Mouse (Mus musculus) kidney, embryonic 14.5 days (tissue): ENCODE results near the gene Susd1. TPM values are rescaled to one million over a fixed set of nuclear protein-coding genes. Genes with fewer than 3 reads are reported as not detected.
A peak's percentile ranks its signal among the peaks of the same experiment; 100 is the strongest.

Experiments used
- ATAC-seq: fragments of 200-750 bp; cut with Nextera tagmentation; 2 replicates; pipeline ENCODE4 v1.8.0; 2017; ENCODE audit warnings: moderate number of reproducible peaks, mild to moderate bottlenecking, moderate TSS enrichment, moderate library complexity; ENCODE audit not compliant: low FRiP score, low TSS enrichment
- H3K27ac ChIP-seq: fragments of 300-500 bp; sonication (generic); 2 replicates; pipeline ENCODE4 v1.5.1; 2014; ENCODE audit warnings: low read depth, mild to moderate bottlenecking, low read length, moderate library complexity, mixed read lengths
- H3K27me3 ChIP-seq: fragments of 300-500 bp; sonication (generic); 2 replicates; pipeline ENCODE4 v1.6.1; 2014; ENCODE audit warnings: mild to moderate bottlenecking, low read length; ENCODE audit not compliant: control insufficient read depth, insufficient read depth
- H3K36me3 ChIP-seq: fragments of 300-500 bp; sonication (generic); 2 replicates; pipeline ENCODE4 v1.6.1; 2014; ENCODE audit warnings: low read length, mixed read lengths; ENCODE audit not compliant: control insufficient read depth, insufficient read depth
- H3K4me1 ChIP-seq: fragments of 300-500 bp; sonication (generic); 2 replicates; pipeline ENCODE4 v1.6.1; 2014; ENCODE audit warnings: low read length, mixed read lengths; ENCODE audit not compliant: control insufficient read depth, insufficient read depth
- H3K4me2 ChIP-seq: fragments of 300-500 bp; sonication (generic); replicated peaks from 2 replicates; pipeline ENCODE4 v1.6.1; 2014; ENCODE audit warnings: low read depth, mild to moderate bottlenecking, low read length
- H3K4me3 ChIP-seq: fragments of 300-500 bp; sonication (generic); 2 replicates; pipeline ENCODE4 v1.5.1; 2014; ENCODE audit warnings: mild to moderate bottlenecking, low read length
- H3K9ac ChIP-seq: fragments of 300-500 bp; sonication (generic); 2 replicates; pipeline ENCODE4 v1.6.1; 2014; ENCODE audit warnings: low read depth, mild to moderate bottlenecking, low read length, moderate library complexity
- H3K9me3 ChIP-seq: fragments of 300-500 bp; sonication (generic); 2 replicates; pipeline ENCODE4 v1.6.1; 2016; ENCODE audit warnings: low read length; ENCODE audit not compliant: control insufficient read depth
- WGBS: fragments of 180-500 bp; shearing (Covaris S2); extraction: QIAGEN DNeasy Blood & Tissue Kit; methylation state at CpG from one replicate; pipeline ENCODE4 v1.1.7; 2014; 5-methylcytosine and 5-hydroxymethylcytosine counted together
- polyA plus RNA-seq: library from polyadenylated mRNA; unstranded; fragments of >200 nt; fragmentation: Nextera tagmentation; extraction: Ambion mirVana; gene quantifications from 2 replicates; pipeline ENCODE4 v1.2.1, GENCODE M21; 2014

The Susd1 gene
- polyA plus RNA-seq, 1 experiment from 2014 or later, result 8.3 TPM

DNA sequence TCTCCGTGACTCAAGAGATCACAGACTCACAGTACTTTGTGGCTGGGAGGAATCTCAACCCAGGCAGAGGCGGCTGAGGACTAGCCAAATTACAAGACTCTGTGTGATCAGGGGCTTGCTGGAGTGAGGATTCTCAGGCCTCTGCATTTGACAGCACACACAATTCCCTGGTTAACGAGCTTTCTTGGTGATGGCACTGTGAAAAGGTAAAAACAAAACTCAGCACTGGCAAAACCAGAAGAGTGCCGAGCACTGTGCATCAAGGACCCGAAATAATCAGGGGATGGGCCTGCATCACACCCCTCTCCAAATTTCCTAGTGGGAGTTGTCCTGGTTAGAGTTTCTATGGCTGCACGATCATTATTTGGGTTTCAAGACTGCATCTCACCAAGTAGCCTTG, 116.4 kb downstream of the Susd1 start:
- H3K27ac ChIP-seq, result no peak overlapping the region
- no peaks in the 10 kb centered on the region for H3K27me3 ChIP-seq
- H3K36me3 ChIP-seq, result no peaks in the 10 kb centered on the region
- peaks cover 8% of the 10 kb centered on the region; the same call in 1 of the 2 replicates for H3K4me1 ChIP-seq
- 86% methylated on average over 6 of the region's 6 CpGs for WGBS
- H3K4me2 ChIP-seq, result no peak overlapping the region
- H3K9me3 ChIP-seq, result no peaks in the 10 kb centered on the region
- H3K4me3 ChIP-seq, result no peak overlapping the region
- no peak for ATAC-seq
- H3K9ac ChIP-seq, result no peak overlapping the region

DNA sequence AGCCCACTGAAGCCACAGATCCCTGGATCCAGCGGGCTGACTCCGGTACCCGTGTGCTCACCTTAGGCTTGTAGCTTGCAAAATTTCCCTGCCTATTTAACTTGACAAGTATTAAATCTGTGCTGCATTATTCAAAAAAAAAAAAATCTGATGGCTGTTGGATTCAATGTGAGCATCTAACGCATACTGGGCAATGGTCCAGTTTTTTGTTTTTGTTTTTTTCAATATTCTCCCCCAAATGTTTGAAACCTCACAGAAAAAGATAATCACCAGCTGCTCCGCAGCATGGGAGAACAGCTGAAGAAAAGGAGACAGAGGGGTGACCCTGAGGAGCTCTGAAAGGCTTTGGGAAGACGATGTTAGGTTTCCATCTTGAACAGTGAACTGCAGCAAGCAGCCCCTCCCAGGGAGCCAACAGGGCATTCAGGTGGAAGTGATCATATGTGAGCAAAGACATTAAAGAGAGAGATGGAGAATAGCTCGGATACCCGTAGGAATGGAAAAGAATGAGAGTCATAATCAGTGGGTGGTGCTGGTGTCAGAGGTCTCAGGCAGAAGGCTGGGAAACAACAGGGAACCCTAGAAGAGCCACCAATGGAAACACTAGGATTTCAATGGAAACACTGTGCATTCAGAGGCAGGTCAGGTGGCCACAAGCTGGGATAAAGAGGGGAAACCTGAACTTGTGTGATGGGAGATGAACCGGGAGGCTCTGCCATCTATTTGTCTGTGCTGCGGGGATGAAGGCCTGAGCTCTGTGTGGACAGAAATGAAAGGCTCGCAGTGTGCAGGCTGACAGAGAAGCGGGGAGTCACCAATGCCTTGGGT, 117.0 kb downstream of the Susd1 start:
- Histone ChIP-seq H3K27me3 (no peaks in the 10 kb centered on the region), H3K9me3 (no peaks in the 10 kb centered on the region), H3K4me2 (no peak overlapping the region), H3K4me3 (no peak overlapping the region), H3K27ac (no peak overlapping the region), H3K4me1 (peaks cover 8% of the 10 kb centered on the region; the same call in 1 of the 2 replicates), H3K9ac (no peak overlapping the region), H3K36me3 (no peaks in the 10 kb centered on the region)
- ATAC-seq, result no peak
- 79% methylated on average over 12 of the region's 12 CpGs for WGBS

DNA sequence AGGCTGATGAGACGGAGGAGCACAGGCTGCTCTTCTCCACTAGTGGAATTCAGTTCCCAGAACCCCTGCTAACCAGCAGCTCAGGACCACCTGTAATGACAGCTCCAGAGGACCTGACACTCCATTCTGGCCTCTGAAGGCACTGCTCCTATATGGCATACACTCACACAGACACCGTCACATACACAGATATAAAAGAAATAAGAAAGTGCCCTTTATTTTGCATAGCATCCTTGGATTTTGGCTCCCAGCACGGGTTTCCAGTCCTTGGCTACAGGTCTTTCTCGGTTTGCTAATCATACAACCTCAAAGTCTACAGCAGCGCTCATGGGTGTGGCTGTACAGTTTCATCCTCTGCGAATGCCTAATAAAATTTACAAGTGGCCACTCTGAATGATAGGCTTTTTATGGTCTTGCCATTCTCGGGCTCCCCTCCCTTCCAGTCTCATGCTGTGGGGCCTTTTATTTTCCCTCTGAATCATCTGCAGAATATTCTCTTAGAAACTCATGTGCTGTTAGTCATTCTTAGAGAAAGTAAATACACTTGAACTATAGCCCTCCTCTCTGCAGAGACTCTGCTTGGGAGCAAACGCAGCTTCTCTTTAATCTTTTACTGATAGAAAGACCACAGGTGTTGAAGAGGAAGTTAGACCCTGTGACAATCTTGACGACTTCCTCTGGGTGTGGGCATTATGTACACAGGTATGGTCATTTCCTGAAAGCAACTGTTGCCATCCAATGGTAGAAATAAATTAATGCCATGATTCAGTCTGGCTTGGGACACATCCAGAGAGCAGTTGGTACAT, 119.1 kb downstream of the Susd1 start:
- 67% methylated on average over 9 of the region's 9 CpGs for WGBS
- no peak overlapping the region for H3K4me3 ChIP-seq
- ATAC-seq, result no peak
- H3K36me3 ChIP-seq, result no peaks in the 10 kb centered on the region
- H3K4me2 ChIP-seq, result no peak overlapping the region
- H3K9me3 ChIP-seq, result no peaks in the 10 kb centered on the region
- no peak overlapping the region for H3K9ac ChIP-seq
- H3K27me3 ChIP-seq, result no peaks in the 10 kb centered on the region
- H3K4me1 ChIP-seq, result peaks cover 8% of the 10 kb centered on the region; the same call in 1 of the 2 replicates
- no peak overlapping the region for H3K27ac ChIP-seq

DNA sequence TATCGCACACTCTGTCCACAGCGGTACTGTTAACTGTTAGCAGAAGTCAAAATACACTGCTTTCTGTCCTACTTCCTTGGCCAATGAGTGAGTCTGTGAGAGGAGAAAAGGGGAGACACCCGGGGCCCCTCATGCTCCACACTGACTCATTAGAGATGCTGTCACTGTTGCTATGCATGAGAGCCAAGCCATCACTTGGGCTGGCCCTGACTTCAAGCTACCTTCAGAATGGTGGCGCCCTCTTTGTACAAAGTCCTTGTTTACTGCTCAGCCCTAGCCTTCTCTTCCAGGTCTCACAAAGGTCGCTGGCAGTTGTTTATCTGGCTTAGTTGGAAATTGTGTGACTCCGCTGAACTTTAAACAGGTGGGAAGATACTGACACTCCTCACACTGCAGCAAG, 119.8 kb downstream of the Susd1 start:
- Histone ChIP-seq H3K4me3 (no peak overlapping the region), H3K27ac (no peak overlapping the region), H3K36me3 (no peaks in the 10 kb centered on the region), H3K27me3 (no peaks in the 10 kb centered on the region), H3K4me2 (no peak overlapping the region), H3K4me1 (peaks cover 8% of the 10 kb centered on the region; the same call in 1 of the 2 replicates), H3K9me3 (no peaks in the 10 kb centered on the region), H3K9ac (no peak overlapping the region)
- 87% methylated on average over 6 of the region's 6 CpGs for WGBS
- ATAC-seq, result no peak

DNA sequence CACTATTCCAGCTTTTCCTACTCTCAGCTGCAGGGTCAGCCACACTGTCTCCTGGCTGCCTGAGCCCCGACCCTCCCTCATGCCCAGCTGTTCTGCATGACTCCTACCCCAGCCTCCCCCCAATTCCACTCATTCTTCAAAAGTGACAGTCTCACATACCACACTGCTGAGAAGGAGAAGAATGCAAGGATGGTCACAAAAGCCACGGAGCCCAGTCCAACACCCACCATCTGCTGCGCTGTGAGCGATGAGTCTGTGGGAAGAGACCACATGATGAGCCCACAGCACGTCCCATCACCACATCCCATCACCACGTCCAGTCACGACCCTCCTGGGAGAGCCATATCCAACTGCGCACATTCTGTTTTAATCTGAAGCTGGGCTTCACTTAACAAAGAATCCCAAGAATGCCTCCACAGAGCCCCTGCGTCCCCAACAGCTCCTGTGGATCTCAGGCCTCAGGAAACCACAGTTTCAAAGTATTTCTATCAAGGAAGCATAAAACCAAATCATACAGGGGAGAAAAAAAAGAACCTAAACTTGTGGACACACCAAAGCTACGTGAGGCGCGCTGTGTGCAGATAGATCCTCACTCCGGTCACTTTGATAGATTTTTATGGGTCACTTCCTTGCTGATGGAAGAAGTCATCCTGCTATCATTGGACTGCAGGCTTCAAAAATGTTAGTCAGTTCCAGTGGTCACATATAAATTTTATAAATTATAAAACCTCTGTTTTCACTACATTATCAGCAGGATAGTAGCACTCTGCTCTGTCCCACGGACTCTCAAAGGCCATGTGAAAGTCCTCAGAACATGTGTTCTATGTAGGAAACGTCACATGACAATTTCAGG, 122.7 kb downstream of the Susd1 start:
- 73% methylated on average over 15 of the region's 15 CpGs for WGBS
- H3K36me3 ChIP-seq, result no peaks in the 10 kb centered on the region
- H3K4me1 ChIP-seq, result no peaks in the 10 kb centered on the region
- no peak overlapping the region for H3K4me3 ChIP-seq
- no peak overlapping the region for H3K9ac ChIP-seq
- ATAC-seq, result peak; percentile 81
- H3K9me3 ChIP-seq, result no peaks in the 10 kb centered on the region
- H3K27me3 ChIP-seq, result no peaks in the 10 kb centered on the region
- 0 out of 2 replicates have a peak overlapping the region, but pooled peaks have one; percentile 37 for H3K27ac ChIP-seq
- H3K4me2 ChIP-seq, result no peak overlapping the region

DNA sequence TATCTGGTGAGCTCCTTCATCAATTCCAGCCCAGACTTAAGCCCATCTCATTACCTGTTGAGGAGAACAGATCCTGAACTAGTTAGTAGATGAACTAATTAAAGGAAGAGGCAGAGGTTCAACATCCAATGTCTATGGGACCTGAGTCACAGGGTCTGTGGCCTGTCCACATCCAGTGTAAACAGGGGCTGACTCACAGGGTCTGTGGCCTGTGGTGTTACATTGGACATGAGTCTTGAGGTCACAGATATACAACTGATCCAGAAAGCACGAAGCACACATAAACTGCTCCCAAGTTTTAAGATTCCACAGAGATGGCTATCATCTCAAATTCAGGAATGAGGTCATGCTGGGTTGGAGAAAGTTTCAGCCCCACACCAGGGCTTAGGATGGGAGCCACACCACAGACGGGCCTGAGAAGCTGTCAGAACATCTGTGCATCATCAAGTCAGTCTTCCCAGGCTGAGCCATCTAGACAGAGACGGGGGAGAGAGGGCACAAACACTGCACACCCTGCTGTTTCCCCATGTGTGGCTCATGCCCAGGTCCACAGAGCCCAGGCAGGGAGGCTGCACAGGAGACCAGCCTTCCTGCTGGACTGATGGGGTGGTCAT, 123.4 kb downstream of the Susd1 start:
- Histone ChIP-seq H3K27ac (no peak overlapping the region), H3K4me1 (no peaks in the 10 kb centered on the region), H3K27me3 (no peaks in the 10 kb centered on the region), H3K4me2 (no peak overlapping the region), H3K9me3 (no peaks in the 10 kb centered on the region), H3K9ac (no peak overlapping the region), H3K36me3 (no peaks in the 10 kb centered on the region), H3K4me3 (no peak overlapping the region)
- 0 out of 2 replicates have a peak, but pooled peaks have one; percentile 49 for ATAC-seq
- 52% methylated on average over 3 of the region's 3 CpGs for WGBS

DNA sequence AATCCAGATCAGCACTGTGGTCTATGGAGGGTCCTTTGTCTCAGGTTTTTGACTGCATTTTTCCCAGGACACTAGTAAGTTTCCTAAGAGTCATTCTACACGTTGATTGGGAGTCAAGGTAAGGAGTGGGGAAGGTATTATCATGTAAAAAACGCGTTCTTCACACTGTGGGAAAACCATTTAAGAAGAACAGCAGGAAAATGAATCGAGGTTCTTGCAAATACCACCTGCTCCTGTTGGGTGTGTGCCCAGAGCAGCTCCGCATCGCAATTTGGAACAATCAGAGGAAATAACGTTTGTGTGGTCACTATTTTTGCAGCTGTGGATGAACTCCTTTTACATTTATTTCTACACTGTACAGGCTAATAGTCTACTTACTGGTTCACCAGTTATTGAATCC, 125.5 kb downstream of the Susd1 start:
- no peak for ATAC-seq
- no peaks in the 10 kb centered on the region for H3K27me3 ChIP-seq
- no peak overlapping the region for H3K9ac ChIP-seq
- no peak overlapping the region for H3K27ac ChIP-seq
- H3K9me3 ChIP-seq, result no peaks in the 10 kb centered on the region
- H3K4me3 ChIP-seq, result no peak overlapping the region
- no peaks in the 10 kb centered on the region for H3K36me3 ChIP-seq
- H3K4me2 ChIP-seq, result no peak overlapping the region
- no peaks in the 10 kb centered on the region for H3K4me1 ChIP-seq
- WGBS, result 76% methylated on average over 7 of the region's 7 CpGs

DNA sequence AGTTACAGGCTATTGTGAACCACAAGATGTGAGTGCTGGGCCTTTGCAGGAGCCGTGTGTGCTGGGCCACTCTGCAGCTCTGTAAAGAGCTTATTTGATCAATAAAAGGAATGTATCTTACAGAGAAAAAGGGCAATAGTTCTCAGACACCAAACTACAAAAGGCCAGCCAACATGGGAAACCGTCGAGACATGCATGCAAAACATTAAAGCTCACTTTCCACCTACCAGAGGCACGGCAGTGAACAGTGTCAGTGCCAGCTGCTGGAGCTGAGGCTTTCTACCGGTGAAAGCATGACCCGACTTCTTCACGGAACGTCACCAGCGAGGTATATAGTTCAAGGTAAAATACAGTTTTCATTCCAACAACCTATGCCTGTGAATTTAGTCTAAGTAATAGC, 127.8 kb downstream of the Susd1 start:
- 84% methylated on average over 9 of the region's 9 CpGs for WGBS
- Histone ChIP-seq H3K9ac (no peak overlapping the region), H3K4me3 (no peak overlapping the region), H3K4me2 (no peak overlapping the region), H3K4me1 (no peaks in the 10 kb centered on the region), H3K27me3 (no peaks in the 10 kb centered on the region), H3K27ac (no peak overlapping the region), H3K9me3 (no peaks in the 10 kb centered on the region), H3K36me3 (no peaks in the 10 kb centered on the region)
- ATAC-seq, result no peak
